Mouse (Mus musculus): ENCODE measurements at regions not wholly inside any gene's neighbourhood (a gene's known extent, or its start where the extent isn't known, plus 50 kb on each side); places are given as distances from the start of the nearest gene placed in this dataset.

DNA sequence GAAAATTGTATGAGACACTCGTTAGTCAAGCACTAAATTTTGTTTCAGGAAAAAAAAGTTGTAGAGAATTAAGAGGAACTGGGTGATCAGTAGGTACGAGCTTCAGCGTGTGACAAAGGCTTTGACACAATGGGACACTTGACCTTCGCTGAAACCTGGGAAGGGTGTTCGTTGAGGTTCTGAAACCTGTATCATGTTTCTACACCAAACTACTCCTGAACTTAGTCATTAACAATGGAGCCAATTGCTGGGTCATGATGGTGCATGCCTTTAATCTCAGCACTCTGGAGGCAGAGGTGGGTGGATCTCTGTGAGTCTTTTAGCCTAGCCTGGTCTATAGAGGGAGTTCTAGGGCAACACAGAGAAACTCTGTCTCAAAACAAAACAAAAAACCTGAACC is 81.3 kb upstream of the Psmd7 start:
- no peak overlapping the region for H3K27ac ChIP-seq (ENCODE audit: low read length)
- no peak overlapping the region for H3K4me3 ChIP-seq (ENCODE audit: low read length)
- peaks cover 9% of the 10 kb centered on the region; the same call in 1 of the 2 replicates for H3K4me1 ChIP-seq (ENCODE audit: control insufficient read depth, insufficient read depth, low read length)
- no peak for ATAC-seq
- no peaks in the 10 kb centered on the region for H3K27me3 ChIP-seq (replicated peaks; ENCODE audit: control insufficient read depth, insufficient read depth, low read length)
- no peak overlapping the region for H3K4me2 ChIP-seq (ENCODE audit: low read depth, low read length)
- 94% methylated on average over 5 of the region's 5 CpGs for WGBS
- no peaks in the 10 kb centered on the region for H3K9me3 ChIP-seq (ENCODE audit: control insufficient read depth, low read length)
- H3K9ac ChIP-seq (ENCODE audit: low read depth, low read length), result no peak overlapping the region
- H3K36me3 ChIP-seq (ENCODE audit: control insufficient read depth, insufficient read depth, low read length), result no peaks in the 10 kb centered on the region

- peaks cover 9% of the 10 kb centered on the region; the same call in 1 of the 2 replicates for H3K4me1 ChIP-seq (ENCODE audit: control insufficient read depth, insufficient read depth, low read length)
- no peak overlapping the region for H3K4me2 ChIP-seq (ENCODE audit: low read depth, low read length)
These were observed 83.2 kb upstream of the Psmd7 start for GRCm38 (mm10) chr8:107671471-107671870.

GRCm38 (mm10) chr8:107672691-107673090 is 84.4 kb upstream of the Psmd7 start:
- ATAC-seq, result no peak
- H3K27ac ChIP-seq (ENCODE audit: low read length), result no peak overlapping the region
- H3K36me3 ChIP-seq (ENCODE audit: control insufficient read depth, insufficient read depth, low read length), result no peaks in the 10 kb centered on the region
- H3K4me1 ChIP-seq (ENCODE audit: control insufficient read depth, insufficient read depth, low read length), result peaks cover 9% of the 10 kb centered on the region; the same call in 1 of the 2 replicates
- no peaks in the 10 kb centered on the region for H3K9me3 ChIP-seq (ENCODE audit: control insufficient read depth, low read length)
- no peak overlapping the region for H3K9ac ChIP-seq (ENCODE audit: low read depth, low read length)
- H3K4me2 ChIP-seq (ENCODE audit: low read depth, low read length), result no peak overlapping the region
- H3K27me3 ChIP-seq (replicated peaks; ENCODE audit: control insufficient read depth, insufficient read depth, low read length), result no peaks in the 10 kb centered on the region
- WGBS, result 96% methylated on average over 6 of the region's 6 CpGs
- no peak overlapping the region for H3K4me3 ChIP-seq (ENCODE audit: low read length)

More at GRCm38 (mm10) chr8:107671471-107671870, 83.2 kb upstream of the Psmd7 start:
- H3K9me3 ChIP-seq (ENCODE audit: control insufficient read depth, low read length), result no peaks in the 10 kb centered on the region
- no peak overlapping the region for H3K4me3 ChIP-seq (ENCODE audit: low read length)
- no peaks in the 10 kb centered on the region for H3K36me3 ChIP-seq (ENCODE audit: control insufficient read depth, insufficient read depth, low read length)
- no peak overlapping the region for H3K9ac ChIP-seq (ENCODE audit: low read depth, low read length)
- WGBS, result 37% methylated on average over 8 of the region's 8 CpGs
- no peaks in the 10 kb centered on the region for H3K27me3 ChIP-seq (replicated peaks; ENCODE audit: control insufficient read depth, insufficient read depth, low read length)
- 0 out of 2 replicates have a peak, but pooled peaks have one; percentile 36 for ATAC-seq
- no peak overlapping the region for H3K27ac ChIP-seq (ENCODE audit: low read length)

DNA sequence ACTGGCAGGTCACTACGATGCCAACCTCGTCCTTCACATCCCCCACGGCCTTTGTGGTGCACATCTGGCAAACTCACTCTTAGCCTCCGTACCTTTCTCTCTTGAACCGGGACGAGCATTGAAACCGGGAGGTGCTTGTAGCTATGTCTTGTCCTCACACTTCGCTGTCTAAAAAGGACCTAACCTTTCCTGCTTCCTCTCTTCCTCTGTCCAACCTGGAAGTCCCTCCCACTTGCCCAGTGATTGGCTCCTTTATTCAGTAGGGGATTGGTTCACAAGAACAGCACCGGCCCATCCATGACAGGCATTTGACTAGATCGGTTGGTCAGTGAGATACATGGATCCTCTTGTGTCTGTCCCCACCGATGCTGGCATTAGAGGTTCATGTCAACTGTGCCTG is 93.8 kb upstream of the Psmd7 start:
- H3K9me3 ChIP-seq (ENCODE audit: control insufficient read depth, low read length), result no peaks in the 10 kb centered on the region
- no peak overlapping the region for H3K4me3 ChIP-seq (ENCODE audit: low read length)
- H3K4me1 ChIP-seq (ENCODE audit: control insufficient read depth, insufficient read depth, low read length), result no peaks in the 10 kb centered on the region
- WGBS, result 90% methylated on average over 11 of the region's 11 CpGs
- H3K4me2 ChIP-seq (ENCODE audit: low read depth, low read length), result no peak overlapping the region
- no peak overlapping the region for H3K9ac ChIP-seq (ENCODE audit: low read depth, low read length)
- no peak for ATAC-seq
- H3K27ac ChIP-seq (ENCODE audit: low read length), result no peak overlapping the region
- H3K36me3 ChIP-seq (ENCODE audit: control insufficient read depth, insufficient read depth, low read length), result no peaks in the 10 kb centered on the region
- H3K27me3 ChIP-seq (replicated peaks; ENCODE audit: control insufficient read depth, insufficient read depth, low read length), result no peaks in the 10 kb centered on the region

DNA sequence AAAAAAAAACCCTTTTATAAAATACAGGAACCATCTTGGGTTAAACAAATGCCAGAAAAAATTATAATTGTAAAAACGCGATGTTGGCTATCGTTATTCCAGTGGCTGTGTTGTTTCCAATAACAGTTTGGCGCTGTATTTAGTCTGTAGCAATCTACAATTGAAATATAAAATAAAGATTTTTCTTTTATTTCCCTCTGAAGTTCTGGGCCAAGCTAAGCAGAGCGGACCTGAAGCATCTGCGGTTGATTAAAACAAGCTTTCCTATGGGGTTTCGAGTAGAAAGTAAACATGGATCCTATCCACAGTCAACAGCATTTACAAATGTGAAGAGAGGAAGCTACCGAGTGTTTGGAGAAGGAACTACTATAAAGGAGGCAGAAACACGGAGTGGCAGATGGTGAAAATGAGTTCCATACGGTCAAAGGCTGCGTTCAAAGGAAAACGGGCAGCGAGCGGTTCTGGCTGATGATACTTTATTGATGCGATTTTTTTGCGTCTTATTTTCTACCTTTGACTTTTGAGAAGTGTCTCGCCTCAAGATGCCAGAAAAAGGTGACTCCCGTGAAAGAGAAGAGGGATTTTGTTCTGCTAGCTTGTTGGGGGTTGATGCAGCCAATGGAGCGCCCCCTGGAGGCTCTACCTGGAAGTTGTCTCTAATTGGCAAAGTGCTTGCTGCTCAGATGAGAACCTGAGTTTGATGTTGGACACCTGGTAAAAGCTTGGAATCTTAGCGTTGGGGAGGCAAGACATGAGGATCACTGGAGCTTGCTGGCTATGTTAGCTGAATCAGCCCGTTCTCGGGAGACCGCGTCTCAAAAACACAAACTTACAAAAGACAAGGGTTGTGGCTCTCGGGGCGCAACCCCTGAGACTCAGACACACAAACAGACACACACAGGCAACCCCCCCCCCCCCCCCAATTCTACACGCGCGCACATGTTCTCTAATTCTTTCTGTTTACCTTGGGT is 96.7 kb upstream of the Psmd7 start:
- Histone ChIP-seq H3K36me3 (ENCODE audit: control insufficient read depth, insufficient read depth, low read length) (no peaks in the 10 kb centered on the region), H3K9ac (ENCODE audit: low read depth, low read length) (no peak overlapping the region), H3K4me1 (ENCODE audit: control insufficient read depth, insufficient read depth, low read length) (no peaks in the 10 kb centered on the region), H3K27me3 (replicated peaks; ENCODE audit: control insufficient read depth, insufficient read depth, low read length) (no peaks in the 10 kb centered on the region), H3K27ac (ENCODE audit: low read length) (no peak overlapping the region; the same call in 1 of the 2 replicates), H3K4me3 (ENCODE audit: low read length) (no peak overlapping the region), H3K9me3 (ENCODE audit: control insufficient read depth, low read length) (no peaks in the 10 kb centered on the region), H3K4me2 (ENCODE audit: low read depth, low read length) (no peak overlapping the region)
- ATAC-seq, result no peak
- 57% methylated on average over 29 of the region's 29 CpGs for WGBS

DNA sequence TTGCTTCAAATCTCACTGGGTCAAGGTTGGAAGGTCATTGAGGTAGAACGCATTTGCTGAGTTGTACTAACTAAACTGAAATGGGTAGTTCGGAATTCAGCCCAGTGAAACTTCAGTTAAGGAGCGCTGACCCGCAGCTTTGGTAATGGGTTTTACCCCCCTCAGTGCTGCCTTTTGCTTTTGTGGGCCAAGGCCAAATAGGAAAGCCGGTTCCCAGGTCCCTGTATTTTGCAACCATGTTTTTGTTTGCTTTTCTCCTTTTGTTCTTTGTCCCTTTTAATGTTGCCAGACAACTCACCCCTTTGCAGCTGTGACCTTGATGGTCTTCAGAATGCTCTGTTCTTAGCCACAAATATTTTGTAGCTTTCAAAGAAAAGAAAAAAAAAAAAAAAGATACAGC is 98.7 kb upstream of the Psmd7 start:
- Histone ChIP-seq H3K4me1 (ENCODE audit: control insufficient read depth, insufficient read depth, low read length) (no peaks in the 10 kb centered on the region), H3K36me3 (ENCODE audit: control insufficient read depth, insufficient read depth, low read length) (no peaks in the 10 kb centered on the region), H3K4me3 (ENCODE audit: low read length) (no peak overlapping the region), H3K9me3 (ENCODE audit: control insufficient read depth, low read length) (no peaks in the 10 kb centered on the region), H3K27ac (ENCODE audit: low read length) (no peak overlapping the region), H3K27me3 (replicated peaks; ENCODE audit: control insufficient read depth, insufficient read depth, low read length) (no peaks in the 10 kb centered on the region), H3K4me2 (ENCODE audit: low read depth, low read length) (no peak overlapping the region), H3K9ac (ENCODE audit: low read depth, low read length) (no peak overlapping the region)
- no peak for ATAC-seq
- WGBS, result 78% methylated on average over 5 of the region's 5 CpGs

DNA sequence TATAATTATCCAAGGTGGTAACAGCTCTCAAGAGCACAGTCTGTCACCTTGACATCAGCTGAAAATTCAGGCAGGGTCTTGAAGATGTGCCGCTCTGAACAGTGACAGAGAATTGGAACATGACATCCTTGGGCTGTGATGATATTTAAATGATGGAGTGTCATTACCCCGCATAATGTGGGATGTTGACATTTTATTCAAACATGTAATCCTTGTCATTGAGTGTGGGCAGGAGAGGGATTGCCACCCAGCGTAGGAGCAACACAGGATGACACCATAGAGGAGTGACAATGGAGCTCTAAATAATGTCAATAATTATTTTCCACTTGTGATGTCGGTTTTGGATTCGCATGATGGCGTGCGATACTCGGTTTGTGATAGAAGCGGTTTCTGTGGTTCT is 99.3 kb upstream of the Psmd7 start:
- WGBS, result 93% methylated on average over 9 of the region's 9 CpGs
- Histone ChIP-seq H3K27ac (ENCODE audit: low read length) (no peak overlapping the region), H3K27me3 (replicated peaks; ENCODE audit: control insufficient read depth, insufficient read depth, low read length) (no peaks in the 10 kb centered on the region), H3K9ac (ENCODE audit: low read depth, low read length) (no peak overlapping the region), H3K36me3 (ENCODE audit: control insufficient read depth, insufficient read depth, low read length) (no peaks in the 10 kb centered on the region), H3K4me1 (ENCODE audit: control insufficient read depth, insufficient read depth, low read length) (no peaks in the 10 kb centered on the region), H3K4me2 (ENCODE audit: low read depth, low read length) (no peak overlapping the region), H3K4me3 (ENCODE audit: low read length) (no peak overlapping the region), H3K9me3 (ENCODE audit: control insufficient read depth, low read length) (no peaks in the 10 kb centered on the region)
- ATAC-seq, result no peak

DNA sequence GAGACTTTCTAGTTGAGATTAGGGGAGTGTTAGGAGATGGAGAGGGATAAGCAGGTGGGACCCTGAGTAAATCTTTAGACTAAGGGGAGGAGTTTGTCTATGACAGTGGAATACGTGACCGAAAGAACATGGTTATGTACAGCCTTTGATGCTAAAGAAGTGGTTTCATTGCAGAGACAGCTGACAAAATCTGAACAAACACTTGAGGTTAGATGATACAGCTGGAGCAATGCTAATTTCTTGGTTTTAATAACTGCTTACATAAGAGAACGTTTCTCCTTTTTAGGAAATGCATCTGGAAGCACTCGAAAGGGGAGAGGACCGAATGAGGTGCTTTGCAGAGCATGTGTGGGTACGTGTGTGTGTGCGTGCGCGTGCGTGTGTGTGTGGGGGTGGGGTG is 100.8 kb upstream of the Psmd7 start:
- H3K27ac ChIP-seq (ENCODE audit: low read length), result peak overlapping the region; percentile 23; the same call in 1 of the 2 replicates
- 65% methylated on average over 10 of the region's 10 CpGs for WGBS

GRCm38 (mm10) chr8:107691251-107691650 is 103.0 kb upstream of the Psmd7 start:
- H3K36me3 ChIP-seq (ENCODE audit: control insufficient read depth, insufficient read depth, low read length), result no peaks in the 10 kb centered on the region
- no peak for ATAC-seq
- H3K27ac ChIP-seq (ENCODE audit: low read length), result no peak overlapping the region
- no peak overlapping the region for H3K9ac ChIP-seq (ENCODE audit: low read depth, low read length)
- H3K27me3 ChIP-seq (replicated peaks; ENCODE audit: control insufficient read depth, insufficient read depth, low read length), result no peaks in the 10 kb centered on the region
- no peaks in the 10 kb centered on the region for H3K4me1 ChIP-seq (ENCODE audit: control insufficient read depth, insufficient read depth, low read length)
- no peak overlapping the region for H3K4me2 ChIP-seq (ENCODE audit: low read depth, low read length)
- H3K9me3 ChIP-seq (ENCODE audit: control insufficient read depth, low read length), result no peaks in the 10 kb centered on the region
- WGBS, result 93% methylated on average over 4 of the region's 4 CpGs
- no peak overlapping the region for H3K4me3 ChIP-seq (ENCODE audit: low read length)

More for the DNA sequence above, 100.8 kb upstream of the Psmd7 start:
- Histone ChIP-seq H3K4me1 (ENCODE audit: control insufficient read depth, insufficient read depth, low read length) (no peaks in the 10 kb centered on the region), H3K27me3 (replicated peaks; ENCODE audit: control insufficient read depth, insufficient read depth, low read length) (no peaks in the 10 kb centered on the region), H3K9me3 (ENCODE audit: control insufficient read depth, low read length) (no peaks in the 10 kb centered on the region), H3K4me3 (ENCODE audit: low read length) (no peak overlapping the region), H3K4me2 (ENCODE audit: low read depth, low read length) (no peak overlapping the region), H3K9ac (ENCODE audit: low read depth, low read length) (no peak overlapping the region), H3K36me3 (ENCODE audit: control insufficient read depth, insufficient read depth, low read length) (no peaks in the 10 kb centered on the region)
- ATAC-seq, result peak; percentile 79
